Mouse (Mus musculus): Measurements from ENCODE around the gene Chrne. TPM values are rescaled to one million over a fixed set of nuclear protein-coding genes. Genes with fewer than 3 reads are reported as not detected.

The Chrne gene
- not detected in 2 replicates for polyA plus RNA-seq (2016; fragmentation: Nextera tagmentation; extraction: Ambion mirVana)

DNA sequence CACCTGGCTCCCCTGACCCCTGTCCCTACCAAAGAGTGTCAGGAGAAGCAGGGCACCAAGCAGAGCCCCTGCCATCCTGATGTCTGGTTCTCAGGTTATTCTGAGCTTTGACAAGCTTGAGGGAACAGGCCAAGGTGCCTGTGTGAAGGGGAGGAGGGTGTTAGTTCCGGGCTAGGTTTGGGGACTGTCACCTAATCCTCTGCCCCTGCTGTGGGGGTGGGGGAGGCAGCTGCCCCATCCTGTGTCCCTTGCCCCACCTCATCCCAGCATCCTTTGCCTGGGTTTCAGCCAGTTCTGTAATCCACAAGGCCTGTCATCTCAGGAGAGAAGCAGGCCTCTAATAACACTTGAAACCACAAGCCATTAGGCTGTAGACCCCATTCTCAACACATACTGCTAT lies at the start of gene Chrne:
Chrne (minus strand) TSS at position 116 of the 400 bp plus-strand sequence.
- no peak within 1 kb of the TSS for H3K4me3 ChIP-seq
- H3K9me3 ChIP-seq (replicated peaks) = no peaks in the 10 kb centered on the region
- no peak for DNase-seq (ENCODE audit: low spot score)
- H3K4me1 ChIP-seq = peaks cover 17% of the 10 kb centered on the region
- H3K36me3 ChIP-seq = no peaks in the 10 kb centered on the region
- H3K27ac ChIP-seq = no peak within 1 kb of the TSS
- 29% methylated on average over 1 of the region's 1 CpGs for WGBS
- peaks cover 22% of the 10 kb centered on the region for H3K27me3 ChIP-seq (ENCODE audit: low read depth, poor library complexity, severe bottlenecking)

DNA sequence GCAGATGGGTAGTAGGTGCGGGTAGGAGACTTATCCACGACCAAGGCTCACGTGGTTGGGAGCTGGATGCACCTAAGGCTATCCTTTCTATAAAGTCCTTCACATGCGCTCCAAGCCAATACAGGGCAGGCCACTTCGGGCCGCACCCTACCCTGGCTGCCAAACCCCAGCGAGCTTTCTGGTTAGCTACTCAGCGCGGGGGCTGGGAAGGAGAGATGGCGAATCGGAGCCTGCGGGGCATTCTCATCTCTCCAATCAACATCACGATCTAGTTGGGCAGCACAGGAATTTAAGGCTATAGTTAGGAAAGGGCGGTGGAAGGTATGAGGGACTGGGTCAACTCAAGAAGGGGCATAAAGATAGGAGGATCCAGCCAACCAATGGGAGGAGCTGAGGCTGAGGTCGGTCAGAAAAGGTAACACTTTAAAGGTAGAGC lies 49.3 kb upstream of the Chrne start:
- Histone ChIP-seq H3K27me3 (ENCODE audit: low read depth, poor library complexity, severe bottlenecking) (no peaks in the 10 kb centered on the region), H3K4me3 (peak overlapping the region; percentile 64), H3K36me3 (peaks cover 52% of the 10 kb centered on the region), H3K4me1 (peaks cover 37% of the 10 kb centered on the region), H3K9me3 (replicated peaks) (no peaks in the 10 kb centered on the region), H3K27ac (peak overlapping the region; percentile 91)
- peak; percentile 82 for DNase-seq (ENCODE audit: low spot score)
- under 1% methylated on average over 15 of the region's 15 CpGs for WGBS

DNA sequence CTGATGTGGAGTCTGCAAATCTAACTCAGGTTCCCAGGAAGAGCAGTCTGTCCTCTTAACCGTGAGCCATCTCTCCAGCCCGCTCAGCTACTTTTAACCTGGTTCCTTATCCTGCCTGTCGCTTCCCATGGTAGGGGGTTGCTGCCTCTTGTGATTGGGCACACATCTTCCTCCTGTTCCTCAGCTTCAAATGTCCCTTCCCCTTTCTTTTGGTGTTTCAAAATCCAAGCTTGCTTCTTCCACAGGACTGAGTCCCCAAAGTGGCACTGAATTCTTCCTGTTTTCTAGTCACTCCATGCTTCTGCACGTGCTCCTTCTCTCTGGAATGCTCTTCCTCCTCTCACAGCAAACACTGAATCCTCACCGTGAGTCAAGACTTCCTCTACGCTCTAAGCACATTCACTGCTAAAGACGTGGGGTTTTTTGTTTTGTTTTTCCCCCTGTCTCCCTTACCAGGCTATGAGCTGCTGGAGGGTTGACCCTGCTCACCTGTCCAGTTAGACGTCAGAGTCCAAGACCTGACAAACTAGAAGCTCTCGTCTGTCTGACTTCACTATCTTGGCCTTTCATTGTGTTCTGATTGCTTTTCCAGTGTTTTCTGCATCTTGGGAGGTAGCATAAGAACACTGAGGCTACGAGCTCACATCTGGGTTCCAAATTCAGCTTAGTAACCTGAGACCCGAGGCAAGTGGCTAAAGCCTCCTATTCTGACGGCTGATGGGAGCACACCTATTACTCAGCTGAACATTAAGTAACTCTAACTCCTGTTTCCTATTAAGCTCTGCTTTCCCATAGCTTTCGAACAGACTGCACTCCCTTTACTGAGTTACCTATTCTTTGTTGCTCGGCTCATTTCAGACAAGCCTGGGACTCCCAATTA lies 48.5 kb upstream of the Chrne start:
- Histone ChIP-seq H3K36me3 (peaks cover 58% of the 10 kb centered on the region), H3K27me3 (ENCODE audit: low read depth, poor library complexity, severe bottlenecking) (no peaks in the 10 kb centered on the region), H3K9me3 (replicated peaks) (no peaks in the 10 kb centered on the region), H3K4me1 (peaks cover 37% of the 10 kb centered on the region), H3K27ac (peak overlapping the region; percentile 91), H3K4me3 (peak overlapping the region; percentile 64)
- DNase-seq (ENCODE audit: low spot score) = no peak
- 67% methylated on average over 14 of the region's 14 CpGs for WGBS

DNA sequence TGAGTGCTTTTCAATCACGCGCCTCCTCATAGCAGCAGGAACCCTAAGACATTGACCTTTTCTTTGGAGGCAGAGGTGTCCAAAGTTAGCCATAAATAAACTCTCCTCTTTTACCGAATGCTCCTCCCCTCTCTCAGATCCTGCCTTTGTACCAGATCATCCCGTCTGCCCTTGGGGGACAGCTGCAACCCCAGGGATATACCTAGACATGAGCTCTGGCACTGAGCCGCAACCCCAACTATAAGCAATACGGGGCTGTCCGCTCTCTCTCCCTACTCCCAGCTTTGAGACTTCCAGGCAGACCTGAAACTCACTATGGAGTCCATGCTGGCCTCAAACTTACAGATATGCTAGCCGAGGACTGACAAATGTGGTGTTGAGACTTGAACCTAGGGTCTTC lies 47.7 kb upstream of the Chrne start:
- Histone ChIP-seq H3K9me3 (replicated peaks) (no peaks in the 10 kb centered on the region), H3K27ac (no peak overlapping the region), H3K4me3 (peak overlapping the region; percentile 7; the same call in 1 of the 2 replicates), H3K36me3 (peaks cover 64% of the 10 kb centered on the region), H3K27me3 (ENCODE audit: low read depth, poor library complexity, severe bottlenecking) (no peaks in the 10 kb centered on the region), H3K4me1 (peaks cover 37% of the 10 kb centered on the region)
- 96% methylated on average over 8 of the region's 8 CpGs for WGBS
- no peak for DNase-seq (ENCODE audit: low spot score)

DNA sequence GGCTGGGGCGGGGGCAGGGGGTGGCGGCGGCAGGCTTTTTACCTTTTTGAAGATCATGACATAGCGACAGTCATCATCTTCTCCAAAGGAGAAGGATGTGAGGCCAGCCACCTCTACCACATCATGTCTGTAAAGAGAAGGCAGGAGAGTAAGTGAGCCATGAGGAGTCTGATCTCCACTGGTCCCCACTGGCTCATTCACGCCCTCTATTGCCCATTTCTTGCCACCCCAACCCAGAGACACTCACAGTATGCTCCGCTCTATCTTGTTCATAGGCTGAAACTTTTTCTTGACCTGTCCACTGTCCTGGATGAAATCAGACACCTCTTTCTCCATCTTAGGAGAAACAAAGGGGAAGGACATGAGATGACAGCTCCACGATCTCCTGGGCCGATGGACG lies 45.7 kb upstream of the Chrne start:
- no peak for DNase-seq (ENCODE audit: low spot score)
- Histone ChIP-seq H3K36me3 (peaks cover 77% of the 10 kb centered on the region), H3K4me3 (no peak overlapping the region), H3K27ac (no peak overlapping the region), H3K4me1 (peaks cover 20% of the 10 kb centered on the region), H3K9me3 (replicated peaks) (no peaks in the 10 kb centered on the region), H3K27me3 (ENCODE audit: low read depth, poor library complexity, severe bottlenecking) (no peaks in the 10 kb centered on the region)
- 93% methylated on average over 9 of the region's 9 CpGs for WGBS

DNA sequence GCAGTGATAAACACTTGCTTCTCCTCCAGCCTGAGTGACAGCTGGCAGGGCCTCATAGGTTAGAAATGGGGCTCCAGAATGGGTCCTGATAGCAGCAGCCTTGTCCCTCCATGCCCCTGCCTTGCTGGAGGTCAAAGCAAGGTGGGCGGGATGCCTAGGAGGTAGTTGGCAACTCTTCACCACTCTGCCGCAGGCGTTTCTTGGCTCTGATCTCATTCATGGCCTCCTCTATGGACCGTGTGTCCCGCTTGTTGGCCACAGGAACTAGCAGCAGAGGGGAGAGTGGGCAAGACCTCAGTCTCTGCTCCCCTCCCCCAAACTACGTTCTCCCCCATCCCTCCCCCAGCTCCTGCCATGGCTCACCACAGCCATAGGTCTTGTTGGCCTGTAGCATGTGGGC lies 44.9 kb upstream of the Chrne start:
- H3K4me3 ChIP-seq = no peak overlapping the region
- 97% methylated on average over 6 of the region's 6 CpGs for WGBS
- H3K36me3 ChIP-seq = peaks cover 85% of the 10 kb centered on the region
- H3K27me3 ChIP-seq (ENCODE audit: low read depth, poor library complexity, severe bottlenecking) = no peaks in the 10 kb centered on the region
- H3K9me3 ChIP-seq (replicated peaks) = no peaks in the 10 kb centered on the region
- H3K4me1 ChIP-seq = peaks cover 22% of the 10 kb centered on the region
- no peak overlapping the region for H3K27ac ChIP-seq
- no peak for DNase-seq (ENCODE audit: low spot score)

DNA sequence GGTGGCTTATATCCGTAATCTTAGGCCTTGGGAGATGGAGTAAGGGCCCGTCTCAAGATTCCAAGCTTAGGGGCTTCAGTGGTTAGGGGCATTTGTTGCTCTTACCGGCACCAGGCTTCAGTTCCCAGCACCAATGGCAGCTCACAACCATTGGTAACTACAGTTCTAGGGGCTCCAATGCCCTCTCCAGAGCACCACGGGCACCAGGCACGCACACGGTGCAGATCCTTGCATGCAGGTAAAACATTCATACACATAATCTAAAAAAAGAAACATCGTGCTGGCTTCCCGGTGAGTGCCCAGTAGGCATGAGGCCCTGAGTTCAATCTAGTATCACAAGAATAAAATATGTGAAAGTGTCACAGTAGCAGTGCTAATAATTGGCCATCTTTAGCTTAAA lies 44.1 kb upstream of the Chrne start:
- no peaks in the 10 kb centered on the region for H3K9me3 ChIP-seq (replicated peaks)
- 95% methylated on average over 8 of the region's 8 CpGs for WGBS
- H3K4me3 ChIP-seq = no peak overlapping the region
- H3K27ac ChIP-seq = no peak overlapping the region
- peaks cover 28% of the 10 kb centered on the region for H3K4me1 ChIP-seq
- no peaks in the 10 kb centered on the region for H3K27me3 ChIP-seq (ENCODE audit: low read depth, poor library complexity, severe bottlenecking)
- DNase-seq (ENCODE audit: low spot score) = no peak
- H3K36me3 ChIP-seq = peaks cover 87% of the 10 kb centered on the region

DNA sequence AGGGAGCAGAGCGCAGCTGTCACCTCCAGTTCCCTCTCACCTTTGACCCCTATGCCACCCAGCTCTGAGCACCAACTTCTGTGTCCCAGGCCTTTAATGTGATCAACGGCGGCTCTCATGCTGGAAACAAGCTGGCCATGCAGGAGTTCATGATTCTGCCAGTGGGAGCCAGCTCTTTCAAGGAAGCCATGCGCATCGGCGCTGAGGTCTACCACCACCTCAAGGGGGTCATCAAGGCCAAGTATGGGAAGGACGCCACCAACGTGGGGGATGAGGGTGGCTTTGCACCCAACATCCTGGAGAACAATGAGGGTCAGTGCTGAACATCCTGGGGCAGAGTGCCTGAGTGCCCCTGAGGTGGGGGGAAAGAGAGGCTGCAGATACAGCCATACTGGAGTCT lies 41.6 kb upstream of the Chrne start:
- DNase-seq (ENCODE audit: low spot score) = no peak
- H3K27ac ChIP-seq = no peak overlapping the region
- no peaks in the 10 kb centered on the region for H3K9me3 ChIP-seq (replicated peaks)
- H3K36me3 ChIP-seq = peaks cover 68% of the 10 kb centered on the region
- no peak overlapping the region for H3K4me3 ChIP-seq
- H3K27me3 ChIP-seq (ENCODE audit: low read depth, poor library complexity, severe bottlenecking) = no peaks in the 10 kb centered on the region
- 88% methylated on average over 8 of the region's 8 CpGs for WGBS
- peaks cover 36% of the 10 kb centered on the region for H3K4me1 ChIP-seq

DNA sequence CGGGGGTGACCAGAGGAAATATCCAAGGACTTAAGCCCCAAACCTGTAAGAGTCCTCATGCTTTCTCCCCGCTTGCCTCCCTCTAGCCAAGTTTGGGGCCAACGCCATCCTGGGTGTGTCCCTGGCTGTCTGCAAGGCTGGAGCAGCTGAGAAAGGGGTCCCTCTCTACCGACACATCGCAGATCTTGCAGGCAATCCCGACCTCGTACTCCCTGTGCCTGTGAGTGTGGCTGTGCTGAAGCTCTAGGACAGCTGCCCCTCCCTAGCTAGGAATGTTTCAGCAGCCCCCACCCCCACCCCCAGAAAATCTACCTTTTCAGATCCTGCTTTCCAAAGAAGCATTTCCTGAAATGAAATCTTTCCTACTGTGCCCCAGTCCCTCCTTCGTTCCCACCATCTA lies 39.9 kb upstream of the Chrne start:
- Histone ChIP-seq H3K36me3 (peaks cover 52% of the 10 kb centered on the region), H3K27me3 (ENCODE audit: low read depth, poor library complexity, severe bottlenecking) (no peaks in the 10 kb centered on the region), H3K9me3 (replicated peaks) (no peaks in the 10 kb centered on the region), H3K4me3 (no peak overlapping the region), H3K4me1 (peaks cover 42% of the 10 kb centered on the region), H3K27ac (peak overlapping the region; percentile 97)
- WGBS = 75% methylated on average over 8 of the region's 8 CpGs
- no peak for DNase-seq (ENCODE audit: low spot score)

DNA sequence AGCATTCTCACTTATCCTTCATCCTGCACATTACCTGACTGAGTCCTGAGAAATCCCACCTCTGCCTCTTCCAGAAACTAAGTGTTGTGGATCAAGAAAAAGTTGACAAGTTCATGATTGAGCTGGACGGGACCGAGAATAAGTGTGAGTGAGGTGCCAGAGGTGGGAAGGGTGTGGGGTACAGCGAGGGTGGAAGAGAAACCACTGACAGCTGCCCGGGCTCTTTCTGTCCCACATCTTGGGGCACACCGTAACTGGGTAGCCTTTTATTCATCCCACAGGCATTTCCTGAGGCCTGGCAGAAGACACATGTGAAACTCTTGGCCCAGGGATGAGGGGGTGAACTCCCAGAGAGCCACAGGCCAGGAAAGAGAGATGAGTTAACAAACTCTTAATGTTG lies 39.5 kb upstream of the Chrne start:
- Histone ChIP-seq H3K27ac (peak overlapping the region; percentile 97), H3K4me1 (peaks cover 42% of the 10 kb centered on the region), H3K9me3 (replicated peaks) (no peaks in the 10 kb centered on the region), H3K27me3 (ENCODE audit: low read depth, poor library complexity, severe bottlenecking) (no peaks in the 10 kb centered on the region), H3K36me3 (peaks cover 50% of the 10 kb centered on the region), H3K4me3 (0 out of 2 replicates have a peak overlapping the region, but pooled peaks have one; percentile 99)
- no peak for DNase-seq (ENCODE audit: low spot score)
- WGBS = 85% methylated on average over 5 of the region's 5 CpGs

DNA sequence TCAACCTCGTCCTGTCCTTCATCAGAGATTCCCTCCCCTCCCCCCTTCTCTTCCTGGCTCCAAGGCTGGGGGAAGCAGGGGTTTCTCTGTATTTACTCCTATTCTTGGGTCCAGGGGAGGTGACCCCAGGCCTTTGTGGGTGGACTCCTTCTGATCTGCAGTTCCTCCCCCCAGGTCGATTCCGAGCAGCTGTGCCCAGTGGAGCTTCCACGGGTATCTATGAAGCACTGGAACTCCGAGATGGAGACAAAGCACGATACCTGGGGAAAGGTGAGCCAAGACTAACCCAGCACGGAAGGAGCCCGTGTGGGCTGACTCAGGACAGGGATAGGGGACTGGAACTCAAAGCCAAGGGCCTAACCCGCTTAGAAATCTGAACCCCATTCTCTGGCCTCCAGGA lies 39.0 kb upstream of the Chrne start:
- DNase-seq (ENCODE audit: low spot score) = no peak
- Histone ChIP-seq H3K36me3 (peaks cover 49% of the 10 kb centered on the region), H3K27ac (peak overlapping the region; percentile 97), H3K27me3 (ENCODE audit: low read depth, poor library complexity, severe bottlenecking) (no peaks in the 10 kb centered on the region), H3K9me3 (replicated peaks) (no peaks in the 10 kb centered on the region), H3K4me1 (peaks cover 42% of the 10 kb centered on the region), H3K4me3 (peak overlapping the region; percentile 99)
- 59% methylated on average over 9 of the region's 9 CpGs for WGBS

DNA sequence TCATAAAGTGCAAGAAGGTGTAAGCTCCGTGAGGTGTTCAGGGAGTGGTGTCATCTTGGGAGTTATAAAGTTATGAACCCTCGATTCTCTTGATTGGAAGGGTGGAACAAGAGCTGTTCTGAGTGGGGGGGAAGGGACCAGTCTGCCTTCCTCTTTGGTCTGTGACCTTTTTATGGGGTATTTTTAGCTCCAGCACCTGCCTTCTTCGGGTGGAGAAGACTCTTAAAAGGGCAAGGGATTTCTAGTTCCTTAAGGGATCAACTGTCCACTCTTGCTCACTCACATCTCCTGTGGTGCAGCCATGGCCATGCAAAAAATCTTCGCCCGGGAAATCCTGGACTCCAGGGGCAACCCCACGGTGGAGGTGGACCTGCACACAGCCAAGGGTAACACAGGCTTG lies 38.6 kb upstream of the Chrne start:
- Histone ChIP-seq H3K36me3 (peaks cover 49% of the 10 kb centered on the region), H3K27ac (peak overlapping the region; percentile 97), H3K27me3 (ENCODE audit: low read depth, poor library complexity, severe bottlenecking) (no peaks in the 10 kb centered on the region), H3K4me3 (peak overlapping the region; percentile 99), H3K9me3 (replicated peaks) (no peaks in the 10 kb centered on the region), H3K4me1 (peaks cover 47% of the 10 kb centered on the region)
- no peak for DNase-seq (ENCODE audit: low spot score)
- 51% methylated on average over 6 of the region's 6 CpGs for WGBS

DNA sequence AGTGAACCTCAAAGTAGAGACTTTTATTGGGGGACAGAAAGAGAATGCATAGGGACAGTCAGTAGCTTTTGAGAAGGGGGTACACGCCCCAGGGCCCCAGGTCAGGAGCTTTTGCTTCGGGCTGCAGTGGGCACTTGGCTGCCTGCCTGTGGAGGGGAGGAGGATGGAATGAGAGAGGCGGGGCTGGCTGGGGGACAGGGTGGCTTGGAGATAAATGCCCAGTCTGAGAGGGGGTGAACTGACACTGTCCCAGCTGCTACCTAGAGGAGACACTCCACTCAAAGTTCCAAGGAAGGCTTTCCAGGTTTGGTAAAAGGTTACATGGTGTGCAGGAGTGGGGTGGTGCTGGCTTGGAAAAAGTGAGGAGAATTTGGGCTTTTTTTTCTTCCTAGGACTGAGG lies 37.9 kb upstream of the Chrne start, which contains the start of gene Eno3:
Eno3 (plus strand) TSS at position 239 of the 400 bp plus-strand sequence.
- Histone ChIP-seq H3K4me3 (peak within 1 kb of the TSS; percentile 99), H3K4me1 (peaks cover 53% of the 10 kb centered on the region), H3K36me3 (peaks cover 49% of the 10 kb centered on the region), H3K9me3 (replicated peaks) (no peaks in the 10 kb centered on the region), H3K27me3 (ENCODE audit: low read depth, poor library complexity, severe bottlenecking) (no peaks in the 10 kb centered on the region), H3K27ac (peak within 1 kb of the TSS; percentile 97)
- WGBS = 3% methylated on average over 3 of the region's 3 CpGs
- peak; percentile 65 for DNase-seq (ENCODE audit: low spot score)
